Mouse (Mus musculus) E14TG2a.4 (cell line): ENCODE results near the gene Ifi209.
"Not testable (repeated sequence)": the region's sequence is repeated elsewhere in the genome, so short reads cannot be mapped to it uniquely, and the experiment has no call there.

ENCODE experiments used
- H3K27me3 ChIP-seq: 2 replicates; pipeline ENCODE4 v1.6.1; 2014; ENCODE audit warnings: low read length, control low read depth; ENCODE audit not compliant: insufficient read depth
- H3K36me3 ChIP-seq: 2 replicates; pipeline ENCODE4 v1.6.1; 2014; ENCODE audit warnings: low read length, control low read depth; ENCODE audit not compliant: insufficient read depth
- H3K4me1 ChIP-seq: replicated peaks from 2 replicates; pipeline ENCODE4 v1.6.1; 2014; ENCODE audit warnings: low read depth, low read length, control low read depth
- H3K4me3 ChIP-seq: replicated peaks from 2 replicates; pipeline ENCODE4 v1.5.1; 2014; ENCODE audit warnings: mild to moderate bottlenecking, low read length
- H3K9me3 ChIP-seq: 2 replicates; pipeline ENCODE4 v1.6.1; 2014; ENCODE audit warnings: low read length, control low read depth
- CTCF ChIP-seq: conservative IDR thresholded peaks from 2 replicates; pipeline ENCODE4 v1.5.1; 2014; ENCODE audit warnings: low read length
- NANOG ChIP-seq: IDR thresholded peaks from 2 replicates; pipeline ENCODE4 v1.6.1; 2014; ENCODE audit warnings: borderline replicate concordance, low read length, mixed read lengths
- POU5F1 ChIP-seq: IDR thresholded peaks from 2 replicates; pipeline ENCODE4 v1.6.1; 2014; ENCODE audit warnings: low read length, borderline replicate concordance

Gene Ifi209

GRCm38 (mm10) chr1:173630622-173631021, at the start of gene Ifi209:
Gene Ifi209, plus strand, starts transcription at chr1:173630917.
- not testable (repeated sequence) for H3K4me3 ChIP-seq, H3K36me3 ChIP-seq, H3K27me3 ChIP-seq, H3K4me1 ChIP-seq, H3K9me3 ChIP-seq

GRCm38 (mm10) chr1:173589698-173590097, 41.0 kb upstream of the Ifi209 start:
- H3K4me1 ChIP-seq, H3K36me3 ChIP-seq, H3K27me3 ChIP-seq, H3K9me3 ChIP-seq, H3K4me3 ChIP-seq: not testable (repeated sequence)

- H3K4me3 ChIP-seq, H3K36me3 ChIP-seq, H3K9me3 ChIP-seq, H3K27me3 ChIP-seq, H3K4me1 ChIP-seq: not testable (repeated sequence)
Observed at GRCm38 (mm10) chr1:173598838-173599494, 31.8 kb upstream of the Ifi209 start, which contains the start of gene Ifi213. Gene Ifi213, minus strand, starts transcription at chr1:173599274.

GRCm38 (mm10) chr1:173610291-173610690, 20.4 kb upstream of the Ifi209 start:
- not testable (repeated sequence) for H3K9me3 ChIP-seq, H3K4me1 ChIP-seq, H3K36me3 ChIP-seq, H3K4me3 ChIP-seq, H3K27me3 ChIP-seq

- H3K4me1 ChIP-seq, result not testable (repeated sequence)
Observed at GRCm38 (mm10) chr1:173622216-173622615, 8.5 kb upstream of the Ifi209 start.

GRCm38 (mm10) chr1:173624052-173624451, 6.7 kb upstream of the Ifi209 start:
- TF ChIP-seq NANOG (no peak), POU5F1 (no peak), CTCF (no peak)
- H3K27me3 ChIP-seq, result no peaks in the 10 kb centered on the region

More at GRCm38 (mm10) chr1:173622216-173622615, 8.5 kb upstream of the Ifi209 start:
- not testable (repeated sequence) for H3K36me3 ChIP-seq, H3K27me3 ChIP-seq, H3K4me3 ChIP-seq, H3K9me3 ChIP-seq

GRCm38 (mm10) chr1:173626686-173627085, 4.0 kb upstream of the Ifi209 start:
- Histone ChIP-seq H3K4me3 (no peak overlapping the region), H3K27me3 (no peaks in the 10 kb centered on the region), H3K36me3 (no peaks in the 10 kb centered on the region), H3K9me3 (no peaks in the 10 kb centered on the region), H3K4me1 (no peaks in the 10 kb centered on the region)
- TF ChIP-seq NANOG, result no peak
- TF ChIP-seq CTCF, result no peak
- TF ChIP-seq POU5F1, result no peak

More at GRCm38 (mm10) chr1:173624052-173624451, 6.7 kb upstream of the Ifi209 start:
- Histone ChIP-seq H3K4me1 (no peaks in the 10 kb centered on the region), H3K9me3 (no peaks in the 10 kb centered on the region), H3K36me3 (no peaks in the 10 kb centered on the region), H3K4me3 (no peak overlapping the region)

GRCm38 (mm10) chr1:173633969-173634645, 3.4 kb downstream of the Ifi209 start:
- TF ChIP-seq POU5F1, result no peak
- no peak for TF ChIP-seq NANOG
- no peak for TF ChIP-seq CTCF
- Histone ChIP-seq H3K9me3 (no peaks in the 10 kb centered on the region), H3K27me3 (no peaks in the 10 kb centered on the region), H3K4me3 (no peak overlapping the region), H3K4me1 (no peaks in the 10 kb centered on the region), H3K36me3 (no peaks in the 10 kb centered on the region)

GRCm38 (mm10) chr1:173645393-173645792, 14.7 kb downstream of the Ifi209 start:
- no peak overlapping the region for H3K4me3 ChIP-seq
- no peaks in the 10 kb centered on the region for H3K4me1 ChIP-seq
- TF ChIP-seq POU5F1 (no peak), CTCF (no peak), NANOG (no peak)
- no peaks in the 10 kb centered on the region for H3K27me3 ChIP-seq
- no peaks in the 10 kb centered on the region for H3K9me3 ChIP-seq
- H3K36me3 ChIP-seq, result no peaks in the 10 kb centered on the region

- no peak overlapping the region for H3K4me3 ChIP-seq
- TF ChIP-seq CTCF (no peak), NANOG (no peak), POU5F1 (no peak)
Observed at GRCm38 (mm10) chr1:173657973-173658372, 27.3 kb downstream of the Ifi209 start.

GRCm38 (mm10) chr1:173673458-173674097, 42.9 kb downstream of the Ifi209 start, which contains the start of gene Ifi208:
Gene Ifi208, plus strand, starts transcription at chr1:173673675.
- not testable (repeated sequence) for H3K4me3 ChIP-seq, H3K36me3 ChIP-seq, H3K9me3 ChIP-seq, H3K27me3 ChIP-seq, H3K4me1 ChIP-seq

More at GRCm38 (mm10) chr1:173657973-173658372, 27.3 kb downstream of the Ifi209 start:
- H3K36me3 ChIP-seq, result no peaks in the 10 kb centered on the region
- no peaks in the 10 kb centered on the region for H3K4me1 ChIP-seq
- H3K27me3 ChIP-seq, result no peaks in the 10 kb centered on the region
- H3K9me3 ChIP-seq, result no peaks in the 10 kb centered on the region

- H3K36me3 ChIP-seq, H3K4me3 ChIP-seq: not testable (repeated sequence)
Observed at GRCm38 (mm10) chr1:173678605-173679004, 47.9 kb downstream of the Ifi209 start.

More at GRCm38 (mm10) chr1:173678605-173679004, 47.9 kb downstream of the Ifi209 start:
- not testable (repeated sequence) for H3K4me1 ChIP-seq, H3K27me3 ChIP-seq
- peaks cover 41% of the 10 kb centered on the region for H3K9me3 ChIP-seq
